Comparison of ENCODE assay signal across 7 mouse cellular contexts in genomic region chr5:23598491-23598890, GRCm38 (mm10).
DNase-seq lines count a peak whose midpoint lies in the region; ATAC-seq lines count a peak whose summit lies in the region.

No protein-coding gene starts in this region.

- H3K4me2 ChIP-seq in heart, embryonic 13.5 days, result peak overlapping the region; percentile 33

- no peaks in the 10 kb centered on the region for H3K27me3 ChIP-seq in heart, embryonic 13.5 days (replicated peaks)

- no peak overlapping the region for H3K4me3 ChIP-seq in heart, embryonic 13.5 days

- H3K9me3 ChIP-seq in heart, embryonic 13.5 days, result no peaks in the 10 kb centered on the region

- H3K9ac ChIP-seq in heart, embryonic 13.5 days, result peak overlapping the region; percentile 2; the same call in 1 of the 2 replicates

- DNase-seq in adrenal gland, postnatal 10 days, result peak; percentile 69
- DNase-seq in cerebellum, adult 8-10 months, result peak; percentile 35
- peak; percentile 33 to 50 for DNase-seq in lung, adult 18-20 months
- no peak for DNase-seq in thymus, postnatal 25 days

- ATAC-seq in heart, embryonic 13.5 days (ENCODE audit: extremely low read depth, insufficient number of reproducible peaks, low FRiP score, low TSS enrichment), result no peak
- no peak for ATAC-seq in erythroblast, adult 5-6 weeks (replicated peaks; ENCODE audit: low FRiP score, poor library complexity, severe bottlenecking)
- no peak for ATAC-seq in CD4-positive, CD25-positive, alpha-beta regulatory T cell, adult 4 months

- H3K4me1 ChIP-seq in heart, embryonic 13.5 days, result peaks cover 34% of the 10 kb centered on the region

- H3K36me3 ChIP-seq in heart, embryonic 13.5 days, result peaks cover 10% of the 10 kb centered on the region; the same call in 1 of the 2 replicates

- peak overlapping the region; percentile 74 for H3K27ac ChIP-seq in heart, embryonic 13.5 days (replicated peaks)

- WGBS in heart, embryonic 13.5 days, result 41% methylated on average over 12 of the region's 12 CpGs
